Mouse (Mus musculus) limb, embryonic 14.5 days (tissue): ENCODE results near the gene Cdk4. TPM values are rescaled to one million over a fixed set of nuclear protein-coding genes. Genes with fewer than 3 reads are reported as not detected.

ENCODE experiments used
- ATAC-seq: fragments of 200-750 bp; cut with Nextera tagmentation; 2 replicates; pipeline ENCODE4 v1.8.0; 2017; ENCODE audit warnings: low read depth, moderate number of reproducible peaks, moderate TSS enrichment; ENCODE audit not compliant: low FRiP score
- DNase-seq: peaks from one replicate; pipeline ENCODE4 v3.0.0-alpha.2; 2015; ENCODE audit warnings: low spot score
- H3K27ac ChIP-seq: fragments of 300-500 bp; sonication (generic); replicated peaks from 2 replicates; pipeline ENCODE4 v1.5.1; 2014; ENCODE audit warnings: low read depth, mild to moderate bottlenecking, low read length, moderate library complexity, mixed read lengths
- H3K27me3 ChIP-seq: fragments of 300-500 bp; sonication (generic); 2 replicates; pipeline ENCODE4 v1.6.1; 2014; ENCODE audit warnings: low read length, mixed read lengths; ENCODE audit not compliant: control insufficient read depth, insufficient read depth
- H3K36me3 ChIP-seq: fragments of 300-500 bp; sonication (generic); 2 replicates; pipeline ENCODE4 v1.6.1; 2014; ENCODE audit warnings: mild to moderate bottlenecking, low read length, moderate library complexity, mixed read lengths; ENCODE audit not compliant: control insufficient read depth, insufficient read depth
- H3K4me1 ChIP-seq: fragments of 300-500 bp; sonication (generic); 2 replicates; pipeline ENCODE4 v1.6.1; 2014; ENCODE audit warnings: antibody characterized with exemption, low read length, mixed read lengths; ENCODE audit not compliant: control insufficient read depth, insufficient read depth
- H3K4me2 ChIP-seq: fragments of 300-500 bp; sonication (generic); replicated peaks from 2 replicates; pipeline ENCODE4 v1.6.1; 2014; ENCODE audit warnings: low read depth, mild to moderate bottlenecking, low read length, moderate library complexity; ENCODE audit not compliant: severe bottlenecking
- H3K4me3 ChIP-seq: fragments of 300-500 bp; sonication (generic); replicated peaks from 2 replicates; pipeline ENCODE4 v1.5.1; 2014; ENCODE audit warnings: low read length
- H3K9ac ChIP-seq: fragments of 300-500 bp; sonication (generic); 2 replicates; pipeline ENCODE4 v1.6.1; 2014; ENCODE audit warnings: mild to moderate bottlenecking, low read depth, low read length, moderate library complexity; ENCODE audit not compliant: severe bottlenecking
- H3K9me3 ChIP-seq: fragments of 300-500 bp; sonication (generic); 2 replicates; pipeline ENCODE4 v1.6.1; 2016; ENCODE audit warnings: low read length; ENCODE audit not compliant: control insufficient read depth
- POLR2A ChIP-seq: fragments of 200-500 bp; IDR thresholded peaks from 2 replicates; pipeline ENCODE4 v1.8.0; 2012; ENCODE audit warnings: inconsistent platforms, mild to moderate bottlenecking, moderate library complexity, borderline replicate concordance; ENCODE audit not compliant: insufficient read depth, insufficient read length; ENCODE audit errors: extremely low read depth
- WGBS: fragments of 180-500 bp; shearing (Covaris S2); extraction: QIAGEN DNeasy Blood & Tissue Kit; methylation state at CpG from one replicate; pipeline ENCODE4 v1.1.7; 2014; 5-methylcytosine and 5-hydroxymethylcytosine counted together
- polyA plus RNA-seq, 2 experiments: library from polyadenylated mRNA; depleted of rRNA in 1 of 2; stranded (reverse) in 1 of 2; unstranded in 1 of 2; fragments of >200 nt; fragmentation: Nextera tagmentation in 1 of 2; extraction: Ambion mirVana in 1 of 2; gene quantifications; 2 replicates each; pipeline versions ENCODE4 v1.2.1 to v1.2.3; 2012 to 2014

Gene Cdk4
- polyA plus RNA-seq, 2 experiments: 1,227 to 1,659 TPM

GRCm38 (mm10) chr10:127090560-127091411 is 27.5 kb downstream of the Cdk4 start:
- Histone ChIP-seq H3K36me3 (peaks cover 5% of the 10 kb centered on the region), H3K4me3 (peak overlapping the region; percentile 27), H3K4me1 (peaks cover 7% of the 10 kb centered on the region; the same call in 1 of the 2 replicates), H3K9ac (no peak overlapping the region), H3K4me2 (peak overlapping the region; percentile 40), H3K27me3 (peaks cover 46% of the 10 kb centered on the region), H3K9me3 (no peaks in the 10 kb centered on the region), H3K27ac (no peak overlapping the region)
- DNase-seq (no peak), ATAC-seq (peak; percentile 39; the same call in 1 of the 2 replicates)
- no peak for TF ChIP-seq POLR2A
- WGBS: 6% methylated on average over 42 of the region's 57 CpGs

- WGBS: 10% methylated on average over 44 of the region's 51 CpGs
- H3K4me3 ChIP-seq: peak overlapping the region; percentile 27
Observed at GRCm38 (mm10) chr10:127091507-127092396, 28.4 kb downstream of the Cdk4 start.

DNA sequence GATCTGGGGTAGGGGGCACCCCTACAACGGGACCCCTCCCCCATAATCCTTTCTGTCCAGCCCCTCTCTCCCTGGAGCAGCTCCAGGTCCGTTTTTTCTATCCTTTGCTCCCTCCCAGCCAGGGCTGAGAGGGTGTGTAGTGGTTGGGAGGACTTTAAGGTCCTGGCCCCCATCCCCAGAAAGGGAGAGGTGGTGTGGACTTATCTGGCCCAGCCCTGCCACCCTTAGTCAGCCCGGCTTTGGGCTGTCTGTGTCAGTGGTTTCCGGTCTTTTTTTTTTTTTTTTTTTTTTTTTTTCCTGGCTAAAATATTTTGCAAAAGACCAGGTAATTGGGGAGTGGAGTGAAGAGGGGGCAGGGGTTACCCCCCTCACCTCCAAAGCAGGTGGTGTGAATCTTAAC is 29.4 kb downstream of the Cdk4 start:
- Histone ChIP-seq H3K9me3 (no peaks in the 10 kb centered on the region), H3K27ac (no peak overlapping the region), H3K4me3 (no peak overlapping the region), H3K4me2 (no peak overlapping the region), H3K27me3 (peaks cover 46% of the 10 kb centered on the region), H3K36me3 (peaks cover 24% of the 10 kb centered on the region), H3K9ac (no peak overlapping the region), H3K4me1 (peaks cover 7% of the 10 kb centered on the region; the same call in 1 of the 2 replicates)
- TF ChIP-seq POLR2A: no peak
- ATAC-seq (no peak), DNase-seq (no peak)
- WGBS: 50% methylated on average over 4 of the region's 4 CpGs

More at GRCm38 (mm10) chr10:127091507-127092396, 28.4 kb downstream of the Cdk4 start:
- Histone ChIP-seq H3K27me3 (peaks cover 46% of the 10 kb centered on the region), H3K9ac (no peak overlapping the region), H3K36me3 (peaks cover 14% of the 10 kb centered on the region), H3K9me3 (no peaks in the 10 kb centered on the region), H3K27ac (no peak overlapping the region), H3K4me2 (peak overlapping the region; percentile 40), H3K4me1 (peaks cover 7% of the 10 kb centered on the region; the same call in 1 of the 2 replicates)
- TF ChIP-seq POLR2A: no peak
- DNase-seq (no peak), ATAC-seq (no peak)

DNA sequence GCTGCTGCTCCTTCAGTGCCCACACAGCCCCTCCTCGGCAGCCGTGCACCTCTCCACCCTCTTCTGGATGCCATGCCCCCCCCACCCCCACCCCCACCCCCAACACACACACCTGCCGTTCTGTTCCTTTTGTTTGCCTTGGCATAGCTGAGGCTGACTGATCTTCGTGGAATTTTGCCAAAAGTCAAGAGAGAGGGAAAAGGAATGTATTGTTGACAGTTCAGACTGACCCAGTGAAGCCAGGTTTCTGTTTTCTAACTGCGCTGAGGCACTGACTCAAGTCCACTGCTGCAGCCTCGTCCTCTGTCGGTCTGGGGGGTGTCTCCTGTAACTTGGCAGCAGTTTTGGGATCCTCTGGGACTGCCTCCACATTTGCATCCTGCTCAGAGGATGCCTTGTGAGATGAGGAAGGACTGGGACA is 31.1 kb downstream of the Cdk4 start:
- H3K4me3 ChIP-seq: no peak overlapping the region
- ATAC-seq (no peak), DNase-seq (no peak)
- TF ChIP-seq POLR2A: no peak
- H3K9ac ChIP-seq: no peak overlapping the region
- no peak overlapping the region for H3K4me2 ChIP-seq
- 47% methylated on average over 6 of the region's 7 CpGs for WGBS
- peaks cover 7% of the 10 kb centered on the region; the same call in 1 of the 2 replicates for H3K4me1 ChIP-seq
- H3K27me3 ChIP-seq: peaks cover 41% of the 10 kb centered on the region
- no peak overlapping the region for H3K27ac ChIP-seq
- H3K36me3 ChIP-seq: peaks cover 39% of the 10 kb centered on the region
- no peaks in the 10 kb centered on the region for H3K9me3 ChIP-seq

DNA sequence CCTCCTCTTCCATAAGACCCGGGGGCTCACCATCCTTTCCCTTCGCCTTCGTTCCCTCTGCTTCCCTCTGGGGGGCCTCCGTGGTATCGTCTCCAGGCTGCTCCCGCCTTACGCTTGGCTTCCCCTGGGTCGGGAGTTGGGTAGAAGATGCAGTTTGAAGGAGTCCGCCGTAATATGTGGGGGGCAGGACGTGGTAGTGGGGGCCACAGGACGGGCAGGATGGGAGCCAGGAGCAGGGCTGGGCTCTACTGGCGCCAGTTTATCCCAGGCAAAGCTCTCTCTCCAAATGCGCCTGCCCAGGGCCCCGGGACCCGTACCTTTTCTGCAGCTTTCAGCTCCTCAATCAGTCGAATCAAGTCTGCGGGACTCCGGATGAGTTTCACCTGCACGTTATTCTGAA is 35.2 kb downstream of the Cdk4 start:
- 79% methylated on average over 20 of the region's 20 CpGs for WGBS
- DNase-seq: no peak
- no peak overlapping the region for H3K4me2 ChIP-seq
- no peaks in the 10 kb centered on the region for H3K4me1 ChIP-seq
- no peak overlapping the region for H3K27ac ChIP-seq
- no peaks in the 10 kb centered on the region for H3K9me3 ChIP-seq
- H3K36me3 ChIP-seq: peaks cover 44% of the 10 kb centered on the region
- H3K27me3 ChIP-seq: no peaks in the 10 kb centered on the region
- no peak for TF ChIP-seq POLR2A
- ATAC-seq: no peak
- no peak overlapping the region for H3K4me3 ChIP-seq
- no peak overlapping the region for H3K9ac ChIP-seq
